Mouse (Mus musculus) spleen, adult 18-20 months (tissue): ENCODE data around the gene Ccdc191.
A peak's percentile ranks its signal among the peaks of the same experiment; 100 is the strongest.

Experiments used
- DNase-seq, 2 experiments: peaks; one replicate each; pipeline ENCODE4 v3.0.0; 2022; ENCODE audit warnings: mixed read lengths in 2 of 2

The Ccdc191 gene

GRCm38 (mm10) chr16:43932319-43932718 is 42.7 kb downstream of the Ccdc191 start:
- DNase-seq = no peak

- no peak for DNase-seq
Measured at GRCm38 (mm10) chr16:43933041-43933440, 43.4 kb downstream of the Ccdc191 start.

- no peak for DNase-seq
Measured at GRCm38 (mm10) chr16:43934856-43935255, 45.3 kb downstream of the Ccdc191 start.

GRCm38 (mm10) chr16:43935367-43935766 is 45.8 kb downstream of the Ccdc191 start:
- no peak for DNase-seq

GRCm38 (mm10) chr16:43935892-43936291 is 46.3 kb downstream of the Ccdc191 start:
- DNase-seq = no peak

- DNase-seq = no peak
Measured at GRCm38 (mm10) chr16:43940846-43941245, 51.2 kb downstream of the Ccdc191 start.

- DNase-seq = no peak
Measured at GRCm38 (mm10) chr16:43945351-43945750, 55.8 kb downstream of the Ccdc191 start.

GRCm38 (mm10) chr16:43945869-43946268 is 56.3 kb downstream of the Ccdc191 start:
- no peak for DNase-seq

- DNase-seq = peak; percentile 53 to 60
Measured at GRCm38 (mm10) chr16:43951591-43951990, 62.0 kb downstream of the Ccdc191 start.

- no peak for DNase-seq
Measured at GRCm38 (mm10) chr16:43954913-43955312, 65.3 kb downstream of the Ccdc191 start.

GRCm38 (mm10) chr16:43958038-43958437 is 68.4 kb downstream of the Ccdc191 start:
- no peak for DNase-seq

- no peak for DNase-seq
Measured at GRCm38 (mm10) chr16:43963291-43963690, 73.7 kb downstream of the Ccdc191 start.

- no peak for DNase-seq
Measured at GRCm38 (mm10) chr16:43963780-43964179, 74.2 kb downstream of the Ccdc191 start.

GRCm38 (mm10) chr16:43965781-43966389 is 76.3 kb downstream of the Ccdc191 start:
- DNase-seq = no peak

GRCm38 (mm10) chr16:43970426-43970825 is 80.8 kb downstream of the Ccdc191 start:
- no peak for DNase-seq

- no peak for DNase-seq
Measured at GRCm38 (mm10) chr16:43971189-43971588, 81.6 kb downstream of the Ccdc191 start.

GRCm38 (mm10) chr16:43971741-43972140 is 82.1 kb downstream of the Ccdc191 start:
- no peak for DNase-seq

- no peak for DNase-seq
Measured at GRCm38 (mm10) chr16:43972391-43972790, 82.8 kb downstream of the Ccdc191 start.

GRCm38 (mm10) chr16:43973147-43973546 is 83.5 kb downstream of the Ccdc191 start:
- no peak for DNase-seq

- no peak for DNase-seq
Measured at GRCm38 (mm10) chr16:43973606-43974220, 84.1 kb downstream of the Ccdc191 start.

GRCm38 (mm10) chr16:43979010-43979327 is 89.4 kb downstream of the Ccdc191 start:
- DNase-seq = no peak

- DNase-seq = peak; percentile 46 to 68
Measured at GRCm38 (mm10) chr16:43979328-43980109, 89.9 kb downstream of the Ccdc191 start, which contains the start of gene Zdhhc23. Gene Zdhhc23, minus strand, starts transcription at chr16:43979791.

- DNase-seq = no peak
Measured at GRCm38 (mm10) chr16:43980110-43980609, 90.6 kb downstream of the Ccdc191 start.

- DNase-seq = no peak
Measured at GRCm38 (mm10) chr16:43986299-43986698, 96.7 kb downstream of the Ccdc191 start.
